Mouse (Mus musculus) testis, postnatal 10 days (tissue): ENCODE data around the gene Cd209e.
"Not testable (repeated sequence)": the region's sequence is repeated elsewhere in the genome, so short reads cannot be mapped to it uniquely, and the experiment has no call there.

Experiments used
- DNase-seq: peaks from one replicate; pipeline ENCODE4 v3.0.0; 2021; ENCODE audit warnings: low spot score

Cd209e gene

GRCm38 (mm10) chr8:3854209-3854608 is at the start of gene Cd209e:
Cd209e (minus strand) TSS chr8:3854309.
- no peak for DNase-seq

- DNase-seq, result no peak
Measured at GRCm38 (mm10) chr8:3878455-3878854, 24.3 kb upstream of the Cd209e start, which contains the start of gene Cd209d. Cd209d (minus strand) TSS chr8:3878555.

- DNase-seq, result no peak
Measured at GRCm38 (mm10) chr8:3876121-3876520, 22.0 kb upstream of the Cd209e start.

- DNase-seq, result not testable (repeated sequence)
Measured at GRCm38 (mm10) chr8:3862736-3863135, 8.6 kb upstream of the Cd209e start.

GRCm38 (mm10) chr8:3803091-3803490 is 51.0 kb downstream of the Cd209e start:
- peak; percentile 41 for DNase-seq
